Mouse (Mus musculus): ENCODE data around the gene Tcaim.
"Not testable (repeated sequence)": the region's sequence is repeated elsewhere in the genome, so short reads cannot be mapped to it uniquely, and the experiment has no call there.

Gene Tcaim

GRCm38 (mm10) chr9:122805053-122805844 is at the start of gene Tcaim:
Gene Tcaim, plus strand, starts transcription at chr9:122805539.
- peak; percentile 75 for DNase-seq (ENCODE audit: low spot score)

- DNase-seq (ENCODE audit: low spot score): no peak
Observed at GRCm38 (mm10) chr9:122757614-122758013, 47.7 kb upstream of the Tcaim start.

GRCm38 (mm10) chr9:122760111-122760510 is 45.2 kb upstream of the Tcaim start:
- no peak for DNase-seq (ENCODE audit: low spot score)

GRCm38 (mm10) chr9:122785231-122785630 is 20.1 kb upstream of the Tcaim start:
- DNase-seq (ENCODE audit: low spot score): no peak

GRCm38 (mm10) chr9:122786534-122786933 is 18.8 kb upstream of the Tcaim start:
- no peak for DNase-seq (ENCODE audit: low spot score)

GRCm38 (mm10) chr9:122805845-122806341 is 554 bp downstream of the Tcaim start:
- no peak for DNase-seq (ENCODE audit: low spot score)

GRCm38 (mm10) chr9:122807186-122807585 is 1.8 kb downstream of the Tcaim start:
- DNase-seq (ENCODE audit: low spot score): no peak

GRCm38 (mm10) chr9:122810212-122810611 is 4.9 kb downstream of the Tcaim start:
- no peak for DNase-seq (ENCODE audit: low spot score)

GRCm38 (mm10) chr9:122812386-122812785 is 7.0 kb downstream of the Tcaim start:
- no peak for DNase-seq (ENCODE audit: low spot score)

GRCm38 (mm10) chr9:122814775-122815174 is 9.4 kb downstream of the Tcaim start:
- no peak for DNase-seq (ENCODE audit: low spot score)

GRCm38 (mm10) chr9:122815239-122815851 is 10.0 kb downstream of the Tcaim start:
- no peak for DNase-seq (ENCODE audit: low spot score)

GRCm38 (mm10) chr9:122823374-122824017 is 18.2 kb downstream of the Tcaim start:
- DNase-seq (ENCODE audit: low spot score): no peak

GRCm38 (mm10) chr9:122826743-122827142 is 21.4 kb downstream of the Tcaim start:
- no peak for DNase-seq (ENCODE audit: low spot score)

- no peak for DNase-seq (ENCODE audit: low spot score)
Observed at GRCm38 (mm10) chr9:122829826-122830380, 24.6 kb downstream of the Tcaim start.

- no peak for DNase-seq (ENCODE audit: low spot score)
Observed at GRCm38 (mm10) chr9:122836126-122836525, 30.8 kb downstream of the Tcaim start.

- no peak for DNase-seq (ENCODE audit: low spot score)
Observed at GRCm38 (mm10) chr9:122836790-122837189, 31.5 kb downstream of the Tcaim start.

- DNase-seq (ENCODE audit: low spot score): no peak
Observed at GRCm38 (mm10) chr9:122837216-122837615, 31.9 kb downstream of the Tcaim start.

GRCm38 (mm10) chr9:122837680-122838079 is 32.3 kb downstream of the Tcaim start:
- no peak for DNase-seq (ENCODE audit: low spot score)

- no peak for DNase-seq (ENCODE audit: low spot score)
Observed at GRCm38 (mm10) chr9:122843760-122844159, 38.4 kb downstream of the Tcaim start, which contains the start of gene Gm35549. Gene Gm35549, minus strand, starts transcription at chr9:122844035.

GRCm38 (mm10) chr9:122845621-122846020 is 40.3 kb downstream of the Tcaim start:
- no peak for DNase-seq (ENCODE audit: low spot score)

GRCm38 (mm10) chr9:122846156-122846555 is 40.8 kb downstream of the Tcaim start:
- DNase-seq (ENCODE audit: low spot score): no peak

GRCm38 (mm10) chr9:122847811-122848311 is 42.5 kb downstream of the Tcaim start:
- DNase-seq (ENCODE audit: low spot score): not testable (repeated sequence)
